Mouse (Mus musculus) forebrain, embryonic 15.5 days (tissue): Measurements from ENCODE around the gene Trib2. TPM values are rescaled to one million over a fixed set of nuclear protein-coding genes. Genes with fewer than 3 reads are reported as not detected.

ENCODE experiments used
- ATAC-seq: fragments of 200-750 bp; cut with Nextera tagmentation; replicated peaks from 2 replicates; pipeline ENCODE4 v1.8.0; 2017; ENCODE audit warnings: mild to moderate bottlenecking, moderate TSS enrichment, moderate library complexity
- H3K27ac ChIP-seq: fragments of 300-500 bp; sonication (generic); replicated peaks from 2 replicates; pipeline ENCODE4 v1.5.1; 2015; ENCODE audit warnings: mild to moderate bottlenecking, inconsistent platforms
- H3K27me3 ChIP-seq: fragments of 300-500 bp; sonication (generic); 2 replicates; pipeline ENCODE4 v1.6.1; 2015; ENCODE audit warnings: inconsistent platforms
- H3K36me3 ChIP-seq: fragments of 300-500 bp; sonication (generic); 2 replicates; pipeline ENCODE4 v1.6.1; 2015; ENCODE audit warnings: mild to moderate bottlenecking, inconsistent platforms
- H3K4me1 ChIP-seq: fragments of 300-500 bp; sonication (generic); 2 replicates; pipeline ENCODE4 v1.6.1; 2015; ENCODE audit warnings: inconsistent platforms
- H3K4me2 ChIP-seq: fragments of 300-500 bp; sonication (generic); replicated peaks from 2 replicates; pipeline ENCODE4 v1.6.1; 2015; ENCODE audit warnings: mild to moderate bottlenecking, inconsistent platforms
- H3K4me3 ChIP-seq: fragments of 300-500 bp; sonication (generic); 2 replicates; pipeline ENCODE4 v1.5.1; 2015; ENCODE audit warnings: mild to moderate bottlenecking, inconsistent platforms
- H3K9ac ChIP-seq: fragments of 300-500 bp; sonication (generic); replicated peaks from 2 replicates; pipeline ENCODE4 v1.6.1; 2015; ENCODE audit warnings: mild to moderate bottlenecking, inconsistent platforms
- H3K9me3 ChIP-seq: fragments of 300-500 bp; sonication (generic); 2 replicates; pipeline ENCODE4 v1.6.1; 2016; ENCODE audit warnings: inconsistent platforms
- WGBS: fragments of 180-500 bp; shearing (Covaris S2); methylation state at CpG from one replicate; pipeline ENCODE4 v1.1.7; 2015; ENCODE audit warnings: mixed read lengths; 5-methylcytosine and 5-hydroxymethylcytosine counted together
- polyA plus RNA-seq: library from polyadenylated mRNA; unstranded; fragments of >200 nt; fragmentation: Nextera tagmentation; extraction: Ambion mirVana; gene quantifications from 2 replicates; pipeline ENCODE4 v1.2.1, GENCODE M21; 2015

The Trib2 gene
- polyA plus RNA-seq, 1 experiment from 2014 or later, result 105 TPM

DNA sequence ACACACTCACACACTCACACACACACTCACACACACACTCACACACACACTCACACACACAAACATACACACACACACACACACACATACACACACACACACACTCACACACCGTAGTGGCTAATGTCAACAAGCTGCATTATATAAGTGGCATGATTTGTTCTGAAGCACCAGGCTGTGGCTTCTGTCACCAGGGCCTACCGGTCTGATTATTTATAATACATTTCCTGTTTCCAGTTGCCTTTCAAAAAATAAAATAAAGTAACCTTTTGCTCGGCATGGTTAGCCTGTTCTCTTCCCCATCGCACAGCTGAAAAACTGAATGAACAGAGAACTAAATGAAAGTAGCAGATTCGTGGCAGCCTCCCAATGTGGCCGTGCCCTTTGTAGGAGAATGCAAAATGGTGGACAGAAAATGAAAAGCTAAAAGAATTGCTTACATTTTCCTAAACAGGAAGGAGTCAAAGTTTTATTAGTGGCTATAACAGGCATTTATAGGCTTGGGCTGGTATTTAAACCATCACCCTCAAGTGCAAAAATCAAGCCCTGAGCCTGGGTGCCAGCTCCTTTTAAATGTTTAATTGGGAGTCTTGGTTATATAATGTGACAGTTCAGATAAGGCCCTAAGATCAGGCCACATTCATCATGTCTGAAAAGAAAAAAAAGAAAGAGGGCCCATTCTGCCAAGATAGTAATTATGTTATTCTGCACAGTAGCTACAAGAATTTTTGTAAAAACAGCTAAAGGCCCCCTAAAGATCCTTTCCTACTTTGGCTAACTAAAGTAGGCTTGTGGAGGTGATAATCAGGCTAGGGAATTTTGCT lies 4.4 kb downstream of the Trib2 start:
- ATAC-seq, result no peak
- Histone ChIP-seq H3K4me1 (peaks cover 50% of the 10 kb centered on the region), H3K4me3 (peak overlapping the region; percentile 94)

DNA sequence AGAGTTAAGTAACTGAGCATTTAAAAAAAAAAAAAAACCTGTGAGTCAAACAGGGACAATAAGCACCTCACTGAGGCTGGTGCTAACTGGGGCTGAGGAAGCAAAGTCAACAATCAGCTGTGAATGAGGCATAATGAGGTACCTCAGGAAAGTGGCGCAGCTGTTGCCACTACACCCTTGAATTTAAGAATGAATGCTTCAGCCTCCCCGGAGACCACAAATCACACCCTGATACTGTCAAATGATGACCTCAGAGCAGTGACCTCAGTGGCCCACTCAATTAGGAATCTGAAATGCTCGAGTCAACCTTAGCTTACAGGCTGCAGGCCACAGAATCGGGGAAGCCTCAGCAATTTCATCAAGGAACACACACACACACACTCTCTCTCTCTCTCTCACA lies 5.0 kb downstream of the Trib2 start:
- Histone ChIP-seq H3K9ac (peak overlapping the region; percentile 97), H3K4me2 (peak overlapping the region; percentile 67), H3K36me3 (peaks cover 24% of the 10 kb centered on the region), H3K4me3 (peak overlapping the region; percentile 94), H3K27me3 (no peaks in the 10 kb centered on the region), H3K4me1 (peaks cover 46% of the 10 kb centered on the region), H3K9me3 (no peaks in the 10 kb centered on the region), H3K27ac (peak overlapping the region; percentile 98)
- WGBS, result 9% methylated on average over 4 of the region's 4 CpGs
- ATAC-seq, result no peak

More for the DNA sequence above, 4.4 kb downstream of the Trib2 start:
- H3K27me3 ChIP-seq, result no peaks in the 10 kb centered on the region
- H3K9me3 ChIP-seq, result no peaks in the 10 kb centered on the region
- H3K9ac ChIP-seq, result peak overlapping the region; percentile 97
- peak overlapping the region; percentile 98 for H3K27ac ChIP-seq
- peak overlapping the region; percentile 67 for H3K4me2 ChIP-seq
- 11% methylated on average over 6 of the region's 6 CpGs for WGBS
- H3K36me3 ChIP-seq, result peaks cover 17% of the 10 kb centered on the region

DNA sequence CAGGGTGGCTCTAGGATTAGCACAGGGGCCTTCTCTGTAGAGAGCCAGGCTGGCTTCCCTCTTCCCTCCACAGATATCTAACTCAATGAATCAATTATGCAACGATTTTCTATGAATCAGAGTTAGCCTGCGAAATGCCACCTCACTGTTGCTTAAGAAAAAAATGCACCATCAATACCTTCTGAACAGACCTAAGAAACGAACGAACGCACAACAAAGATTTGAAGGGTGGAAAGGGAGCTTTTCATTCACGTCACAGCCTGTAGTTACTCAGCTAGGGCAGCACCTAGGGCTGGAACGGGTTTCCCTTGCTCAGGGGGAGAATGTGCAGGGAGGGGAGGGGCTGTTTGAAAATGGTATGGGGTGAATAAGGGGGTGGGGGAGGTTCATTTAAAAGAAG lies 5.8 kb downstream of the Trib2 start:
- peaks cover 46% of the 10 kb centered on the region for H3K4me1 ChIP-seq
- WGBS, result 11% methylated on average over 7 of the region's 7 CpGs

DNA sequence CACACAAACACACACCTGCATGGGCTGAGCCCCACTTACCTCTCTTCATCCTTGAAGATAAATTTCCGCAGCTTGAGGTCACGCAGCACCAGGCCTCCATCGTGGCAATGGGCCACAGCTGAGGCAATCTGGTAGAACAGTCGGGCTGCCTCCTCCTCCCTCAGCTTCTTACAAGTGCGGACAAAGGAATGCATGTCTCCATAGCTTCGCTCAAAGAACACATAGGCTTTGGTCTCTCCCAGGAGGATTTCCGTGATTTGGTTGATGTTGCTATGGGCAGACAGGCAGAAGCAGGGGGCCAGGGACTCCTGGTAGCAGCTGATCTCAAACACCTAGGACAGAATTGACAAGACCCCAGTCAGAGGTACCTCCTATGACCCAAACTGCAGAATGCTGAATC lies 7.1 kb downstream of the Trib2 start:
- no peak for ATAC-seq
- Histone ChIP-seq H3K27me3 (no peaks in the 10 kb centered on the region), H3K9ac (0 out of 2 replicates have a peak overlapping the region, but pooled peaks have one; percentile 2), H3K9me3 (no peaks in the 10 kb centered on the region), H3K4me2 (peak overlapping the region; percentile 67), H3K4me3 (no peak overlapping the region), H3K4me1 (peaks cover 48% of the 10 kb centered on the region), H3K36me3 (peaks cover 42% of the 10 kb centered on the region), H3K27ac (no peak overlapping the region)
- 71% methylated on average over 7 of the region's 7 CpGs for WGBS

More for the DNA sequence above, 5.8 kb downstream of the Trib2 start:
- no peaks in the 10 kb centered on the region for H3K27me3 ChIP-seq
- H3K4me2 ChIP-seq, result peak overlapping the region; percentile 67
- peak overlapping the region; percentile 98 for H3K27ac ChIP-seq
- no peaks in the 10 kb centered on the region for H3K9me3 ChIP-seq
- peaks cover 29% of the 10 kb centered on the region for H3K36me3 ChIP-seq
- H3K4me3 ChIP-seq, result peak overlapping the region; percentile 94
- peak overlapping the region; percentile 97 for H3K9ac ChIP-seq
- ATAC-seq, result no peak

DNA sequence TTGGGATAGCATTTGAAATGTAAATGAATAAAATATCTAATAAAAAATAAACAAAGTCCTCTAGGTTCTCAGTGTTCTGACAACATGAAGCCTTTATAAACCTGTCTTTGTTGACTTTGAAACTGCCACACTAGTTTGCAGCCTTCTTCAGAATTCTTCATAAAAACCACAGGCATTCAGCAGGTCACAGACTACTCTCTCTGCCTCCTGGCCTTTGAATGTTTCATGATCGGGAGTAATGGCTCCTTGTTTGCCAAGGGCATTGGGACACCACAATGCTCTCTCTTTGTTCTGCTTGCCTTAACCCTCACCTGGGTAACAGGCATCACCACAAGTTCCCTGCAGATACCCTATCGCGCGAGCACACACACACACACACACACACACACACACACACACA lies 7.5 kb downstream of the Trib2 start:
- Histone ChIP-seq H3K36me3 (peaks cover 43% of the 10 kb centered on the region), H3K9ac (no peak overlapping the region)

DNA sequence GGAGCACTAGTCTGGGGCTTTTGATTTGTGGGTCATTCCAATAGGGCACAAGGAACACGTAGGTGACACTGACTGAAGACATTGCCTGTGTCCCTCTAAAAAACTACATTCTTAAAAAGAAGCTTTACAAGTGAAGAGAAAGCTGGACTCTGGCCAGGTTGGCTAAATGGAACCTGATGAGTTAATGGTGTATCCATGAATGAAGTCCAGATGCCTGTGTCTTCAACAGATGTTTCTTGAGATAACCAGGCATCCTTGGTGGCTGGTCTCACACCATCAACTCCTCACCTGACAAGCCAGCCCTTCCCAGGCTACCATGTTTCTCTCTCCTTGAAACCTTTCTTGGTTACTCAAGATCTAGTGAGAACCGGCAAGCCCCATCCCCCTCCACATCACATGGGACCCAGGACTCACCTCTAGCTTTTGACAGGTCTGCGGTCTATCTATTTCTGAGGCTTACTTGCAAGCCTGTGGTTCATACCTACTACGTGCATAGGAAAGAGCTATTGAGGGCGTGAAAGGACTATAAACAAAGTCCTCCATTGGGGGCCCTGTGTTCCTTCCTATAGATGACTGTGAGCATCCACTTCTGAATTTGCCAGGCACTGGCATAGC lies 8.4 kb downstream of the Trib2 start:
- H3K9me3 ChIP-seq, result no peaks in the 10 kb centered on the region
- no peak overlapping the region for H3K9ac ChIP-seq
- H3K27me3 ChIP-seq, result no peaks in the 10 kb centered on the region
- ATAC-seq, result no peak
- peaks cover 60% of the 10 kb centered on the region for H3K4me1 ChIP-seq
- 95% methylated on average over 5 of the region's 5 CpGs for WGBS
- no peak overlapping the region for H3K27ac ChIP-seq
- no peak overlapping the region for H3K4me3 ChIP-seq
- no peak overlapping the region for H3K4me2 ChIP-seq
- H3K36me3 ChIP-seq, result peaks cover 49% of the 10 kb centered on the region

More for the DNA sequence above, 7.5 kb downstream of the Trib2 start:
- Histone ChIP-seq H3K27ac (no peak overlapping the region), H3K27me3 (no peaks in the 10 kb centered on the region), H3K9me3 (no peaks in the 10 kb centered on the region), H3K4me2 (no peak overlapping the region), H3K4me3 (no peak overlapping the region), H3K4me1 (peaks cover 52% of the 10 kb centered on the region)
- 87% methylated on average over 4 of the region's 4 CpGs for WGBS
- no peak for ATAC-seq

DNA sequence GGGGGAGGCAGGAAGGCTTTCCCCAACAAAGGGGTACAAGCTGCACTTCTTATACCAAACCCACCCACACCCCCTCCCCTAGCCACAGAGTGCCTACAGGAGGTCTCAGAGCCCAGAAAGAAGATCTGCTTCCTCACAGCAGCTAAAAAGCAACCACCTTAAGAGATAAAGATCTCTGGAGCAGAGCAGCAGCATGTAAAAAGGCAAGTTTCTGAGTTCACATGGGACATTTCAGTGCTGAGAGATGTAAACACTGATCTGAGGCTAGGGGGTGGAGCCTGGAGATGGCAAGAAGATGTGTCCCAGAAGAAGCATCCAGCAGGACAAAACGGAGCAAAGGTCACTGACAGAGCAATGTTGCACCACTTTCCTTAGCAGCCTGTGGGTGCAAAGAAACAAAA lies 11.8 kb downstream of the Trib2 start:
- H3K36me3 ChIP-seq, result peaks cover 59% of the 10 kb centered on the region
- no peaks in the 10 kb centered on the region for H3K9me3 ChIP-seq
- no peak for ATAC-seq
- no peak overlapping the region for H3K4me3 ChIP-seq
- H3K27ac ChIP-seq, result no peak overlapping the region
- H3K9ac ChIP-seq, result no peak overlapping the region
- 63% methylated on average over 1 of the region's 1 CpGs for WGBS
- H3K4me1 ChIP-seq, result peaks cover 59% of the 10 kb centered on the region
- no peak overlapping the region for H3K4me2 ChIP-seq
- no peaks in the 10 kb centered on the region for H3K27me3 ChIP-seq

DNA sequence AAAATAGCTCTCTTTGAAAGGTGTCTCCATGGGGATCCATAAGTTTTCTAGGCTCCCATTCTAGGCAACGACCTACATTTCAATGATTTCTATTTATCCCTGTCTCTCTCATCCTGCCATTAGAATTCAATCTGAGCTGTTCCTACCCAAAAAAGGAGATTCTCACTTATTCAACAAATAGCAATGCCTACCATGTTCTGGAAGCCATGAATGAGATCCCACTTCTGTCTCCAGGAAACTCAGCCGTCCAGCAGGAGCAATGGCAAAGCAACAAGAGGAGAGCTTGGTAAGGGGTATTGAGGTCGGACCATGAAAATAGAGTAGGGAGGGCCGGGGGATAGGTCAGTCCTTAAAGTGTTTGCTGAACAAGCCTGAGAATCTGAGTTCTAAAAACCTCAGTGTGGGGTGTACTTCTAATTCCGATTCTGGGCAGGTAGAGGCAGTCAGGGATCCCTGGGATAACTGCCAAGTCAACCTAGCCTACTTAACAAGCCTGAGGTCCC lies 12.7 kb downstream of the Trib2 start:
- Histone ChIP-seq H3K27me3 (no peaks in the 10 kb centered on the region), H3K4me2 (no peak overlapping the region), H3K4me1 (peaks cover 54% of the 10 kb centered on the region), H3K9ac (no peak overlapping the region), H3K36me3 (peaks cover 55% of the 10 kb centered on the region), H3K4me3 (no peak overlapping the region), H3K27ac (no peak overlapping the region), H3K9me3 (no peaks in the 10 kb centered on the region)
- WGBS, result 72% methylated on average over 5 of the region's 5 CpGs
- ATAC-seq, result no peak

DNA sequence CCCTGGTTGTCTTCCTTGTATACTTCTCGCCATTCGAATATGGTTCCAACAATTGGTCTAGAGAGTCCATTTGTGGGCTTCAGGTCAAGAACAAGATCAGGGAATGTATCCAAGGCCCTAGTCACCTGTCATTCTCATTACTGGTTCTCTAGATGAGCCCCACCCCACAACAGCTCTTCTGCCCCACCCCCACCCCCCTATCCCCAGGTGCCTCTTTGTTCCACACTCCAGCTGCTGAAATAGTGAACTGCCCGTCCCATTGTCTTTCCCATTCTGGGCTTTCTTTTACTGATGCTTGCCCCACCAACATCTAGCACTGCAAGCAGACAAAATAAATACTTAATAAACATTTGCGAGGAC lies 15.2 kb downstream of the Trib2 start:
- 88% methylated on average over 4 of the region's 4 CpGs for WGBS
- Histone ChIP-seq H3K4me2 (no peak overlapping the region), H3K9ac (no peak overlapping the region), H3K27me3 (no peaks in the 10 kb centered on the region), H3K4me1 (peaks cover 46% of the 10 kb centered on the region), H3K36me3 (peaks cover 46% of the 10 kb centered on the region), H3K4me3 (no peak overlapping the region), H3K9me3 (no peaks in the 10 kb centered on the region), H3K27ac (no peak overlapping the region)
- no peak for ATAC-seq

DNA sequence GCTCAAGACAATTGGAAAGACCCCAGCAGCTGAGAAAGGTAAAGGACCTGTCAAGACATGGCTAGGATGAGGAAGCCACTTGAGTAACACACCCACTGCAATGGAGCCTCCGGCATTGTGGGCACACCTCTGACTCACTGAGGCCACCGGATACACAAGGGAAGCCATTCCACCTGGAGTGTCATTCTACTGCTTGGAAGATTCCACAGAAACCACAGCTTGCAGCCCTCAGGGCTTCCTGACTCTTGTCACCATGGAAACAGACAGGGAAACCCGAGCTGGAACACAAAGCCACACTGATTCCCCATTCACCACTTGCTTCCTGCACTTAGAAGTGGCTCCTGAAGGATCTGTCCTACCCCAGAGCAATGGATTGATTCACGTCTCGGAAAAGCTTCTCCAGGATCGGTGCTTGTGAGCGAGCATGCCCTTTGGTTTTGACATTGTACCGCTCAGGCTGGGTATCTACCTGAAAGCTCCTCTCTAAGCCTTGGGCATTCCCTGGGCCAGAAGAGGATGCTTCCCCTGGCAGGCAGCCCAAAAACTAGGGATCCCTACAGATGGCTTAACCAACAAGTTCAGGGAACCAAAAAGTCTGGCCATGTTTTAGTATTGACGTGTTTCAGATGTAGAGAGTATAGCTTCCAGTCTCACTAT lies 15.7 kb downstream of the Trib2 start:
- 65% methylated on average over 9 of the region's 9 CpGs for WGBS
- no peak overlapping the region; the same call in 1 of the 2 replicates for H3K27ac ChIP-seq
- H3K9me3 ChIP-seq, result no peaks in the 10 kb centered on the region
- H3K4me1 ChIP-seq, result peaks cover 46% of the 10 kb centered on the region
- H3K4me3 ChIP-seq, result no peak overlapping the region
- H3K36me3 ChIP-seq, result peaks cover 42% of the 10 kb centered on the region
- no peak overlapping the region for H3K4me2 ChIP-seq
- peak; percentile 46 for ATAC-seq
- H3K9ac ChIP-seq, result no peak overlapping the region
- H3K27me3 ChIP-seq, result no peaks in the 10 kb centered on the region

DNA sequence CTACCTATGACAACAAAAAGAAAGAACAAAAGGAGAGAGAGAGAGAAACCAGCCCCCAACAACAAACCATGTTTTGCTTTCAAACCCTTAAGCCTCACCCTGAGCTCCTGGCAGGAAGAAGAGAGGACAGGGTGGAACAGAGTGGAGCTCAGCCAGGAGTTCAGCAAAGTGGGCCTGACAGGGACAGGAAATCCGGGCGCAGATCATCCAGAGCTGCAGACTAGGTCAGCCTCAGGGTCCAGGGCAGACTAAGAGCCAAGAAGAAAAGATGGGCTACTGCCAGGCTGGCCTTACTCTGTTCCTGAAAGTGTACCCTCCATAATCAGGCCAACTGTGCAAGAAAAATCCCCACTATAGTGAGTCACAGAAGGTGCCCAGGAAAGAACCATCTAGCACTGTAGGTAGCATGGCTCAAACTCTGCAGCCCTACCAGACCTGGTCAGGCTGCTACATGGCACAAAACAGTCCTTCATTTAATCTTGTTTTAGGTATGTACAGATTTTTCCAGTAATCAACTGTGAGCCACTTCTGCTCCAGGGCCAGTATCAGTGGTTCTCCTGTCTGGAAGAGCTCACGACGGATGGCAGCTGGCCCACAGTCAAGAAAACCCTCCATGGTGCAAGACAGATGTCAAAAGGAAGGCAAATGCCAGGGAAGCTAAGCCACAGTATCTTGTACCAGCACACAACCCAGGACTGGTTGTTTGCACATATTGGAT lies 16.4 kb downstream of the Trib2 start:
- Histone ChIP-seq H3K4me1 (peaks cover 46% of the 10 kb centered on the region), H3K36me3 (peaks cover 40% of the 10 kb centered on the region)
- WGBS, result 66% methylated on average over 4 of the region's 4 CpGs

More for the DNA sequence above, 16.4 kb downstream of the Trib2 start:
- H3K9me3 ChIP-seq, result no peaks in the 10 kb centered on the region
- H3K4me3 ChIP-seq, result no peak overlapping the region
- no peak overlapping the region; the same call in 1 of the 2 replicates for H3K27ac ChIP-seq
- no peak overlapping the region for H3K4me2 ChIP-seq
- ATAC-seq, result peak; percentile 18; the same call in 1 of the 2 replicates
- H3K27me3 ChIP-seq, result no peaks in the 10 kb centered on the region
- H3K9ac ChIP-seq, result no peak overlapping the region
